Mouse (Mus musculus): Measurements from ENCODE around the gene Chrne.

DNA sequence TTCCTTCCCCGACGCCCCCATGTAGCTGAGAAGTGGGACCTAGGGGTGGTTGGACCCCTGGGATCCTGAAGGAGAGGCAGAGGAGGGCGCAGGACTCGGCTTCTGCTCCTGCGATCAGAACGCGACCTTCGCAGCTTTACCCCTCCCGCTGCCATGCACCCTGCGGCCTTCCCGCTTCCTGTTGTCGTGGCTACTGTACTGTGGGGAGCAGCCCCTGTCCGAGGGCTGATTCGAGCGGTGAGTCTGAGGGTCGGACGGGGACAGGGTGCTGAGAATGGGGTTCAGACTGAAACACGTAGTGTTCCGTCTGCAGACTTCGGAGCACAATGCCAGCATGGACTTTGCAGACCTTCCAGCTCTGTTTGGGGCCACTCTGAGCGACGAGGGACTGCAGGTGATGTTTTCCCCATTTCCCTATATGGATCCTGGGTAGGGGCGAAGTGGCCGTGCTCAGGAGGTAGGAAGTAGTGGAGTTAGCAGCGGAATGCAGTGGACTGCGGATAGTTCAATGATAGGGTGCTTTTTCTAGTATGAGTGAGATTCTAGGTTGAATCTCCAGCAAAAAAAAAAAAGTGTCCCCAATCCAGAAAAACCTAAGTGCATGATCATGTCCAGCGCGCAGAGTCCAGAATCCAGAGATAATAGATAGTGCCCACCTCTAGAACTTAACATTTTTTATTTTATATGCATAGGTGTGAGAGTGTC is 28.9 kb upstream of the Chrne start:
- TF ChIP-seq CTCF (IDR thresholded peaks at IDR 0.05; ENCODE audit: low read depth), result no peak
- TF ChIP-seq EP300 (IDR thresholded peaks at IDR 0.05; ENCODE audit: low read depth), result no peak

Data from liver, embryonic 14.5 days (tissue).